Mouse (Mus musculus): Measurements from ENCODE around the gene Sox14. TPM values are rescaled to one million over a fixed set of nuclear protein-coding genes. Genes with fewer than 3 reads are reported as not detected.

Gene Sox14
- polyA plus RNA-seq, 1 experiment from 2014 or later, result not detected

GRCm38 (mm10) chr9:99836707-99837106 is 39.3 kb downstream of the Sox14 start:
- H3K27ac ChIP-seq (ENCODE audit: low read length), result no peak overlapping the region
- 90% methylated on average over 12 of the region's 12 CpGs for WGBS
- H3K4me2 ChIP-seq (replicated peaks; ENCODE audit: low read depth, low read length), result no peak overlapping the region
- H3K9me3 ChIP-seq (ENCODE audit: control insufficient read depth, low read depth, low read length), result no peaks in the 10 kb centered on the region
- no peak overlapping the region for H3K9ac ChIP-seq (replicated peaks; ENCODE audit: low read depth, low read length)
- no peak for ATAC-seq (ENCODE audit: insufficient number of reproducible peaks, insufficient read depth, low FRiP score, low read depth)
- H3K4me1 ChIP-seq (ENCODE audit: control insufficient read depth, insufficient read depth, low read length), result no peaks in the 10 kb centered on the region
- no peaks in the 10 kb centered on the region for H3K27me3 ChIP-seq (ENCODE audit: control insufficient read depth, insufficient read depth, low read length)
- no peaks in the 10 kb centered on the region for H3K36me3 ChIP-seq (ENCODE audit: control insufficient read depth, insufficient read depth, low read length)
- H3K4me3 ChIP-seq (ENCODE audit: low read depth, low read length), result no peak overlapping the region

DNA sequence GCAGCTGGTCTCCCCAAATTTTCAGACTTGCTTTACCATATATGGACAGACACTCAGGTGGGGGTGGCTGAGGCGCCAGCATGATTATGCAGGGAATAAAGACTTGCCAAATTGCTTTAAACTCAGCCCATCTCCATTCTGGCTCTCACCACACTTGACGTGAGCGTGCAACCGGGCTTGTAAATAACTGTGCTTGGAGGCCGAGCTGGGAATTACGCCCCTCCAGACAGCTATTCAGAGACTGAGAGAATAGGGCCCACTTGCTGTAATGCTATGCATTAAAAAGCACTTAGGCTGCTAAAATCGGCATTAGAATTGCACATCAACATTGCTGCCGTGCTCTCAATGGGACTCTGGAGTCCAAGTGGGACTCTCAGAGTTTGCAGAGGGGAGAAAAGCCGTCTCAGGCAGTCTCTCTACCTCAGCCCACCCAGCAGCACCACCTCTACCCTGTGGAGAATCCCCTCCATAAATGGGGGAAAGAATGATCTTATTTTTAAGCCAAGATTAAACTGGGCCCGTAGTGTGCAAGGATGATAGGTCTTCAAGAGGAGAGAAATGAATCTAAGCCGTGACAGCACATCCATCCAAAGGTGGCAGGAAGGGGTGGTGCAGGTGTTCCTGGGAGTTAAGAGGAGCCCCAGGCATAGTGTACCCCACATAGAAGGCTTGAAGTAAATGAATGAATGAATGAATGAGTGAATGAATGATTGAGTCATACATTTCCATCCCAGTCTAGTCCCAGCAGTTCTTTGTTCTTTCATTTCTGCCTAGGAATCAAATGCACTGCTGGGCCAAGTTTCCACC is 40.1 kb downstream of the Sox14 start:
- no peaks in the 10 kb centered on the region for H3K9me3 ChIP-seq (ENCODE audit: control insufficient read depth, low read depth, low read length)
- no peaks in the 10 kb centered on the region for H3K4me1 ChIP-seq (ENCODE audit: control insufficient read depth, insufficient read depth, low read length)
- H3K9ac ChIP-seq (replicated peaks; ENCODE audit: low read depth, low read length), result no peak overlapping the region
- H3K27me3 ChIP-seq (ENCODE audit: control insufficient read depth, insufficient read depth, low read length), result no peaks in the 10 kb centered on the region
- 80% methylated on average over 11 of the region's 11 CpGs for WGBS
- no peak for ATAC-seq (ENCODE audit: insufficient number of reproducible peaks, insufficient read depth, low FRiP score, low read depth)
- no peak overlapping the region for H3K27ac ChIP-seq (ENCODE audit: low read length)
- no peak overlapping the region for H3K4me3 ChIP-seq (ENCODE audit: low read depth, low read length)
- no peaks in the 10 kb centered on the region for H3K36me3 ChIP-seq (ENCODE audit: control insufficient read depth, insufficient read depth, low read length)
- H3K4me2 ChIP-seq (replicated peaks; ENCODE audit: low read depth, low read length), result no peak overlapping the region

Other genes starting within 250 kb of the Sox14 start
- gene Dzip1l, start 246.7 kb downstream of the Sox14 start, polyA plus RNA-seq (2014; fragmentation: Nextera tagmentation; extraction: Ambion mirVana), result 18.2 and 19.8 TPM in 2 replicates
- 248 and 262 TPM in 2 replicates for gene Cldn18, start 158.9 kb downstream of the Sox14 start, polyA plus RNA-seq (2014; fragmentation: Nextera tagmentation; extraction: Ambion mirVana)

Measured in stomach, embryonic 14.5 days (tissue).